Mouse (Mus musculus): Measurements from ENCODE around the gene Rreb1. TPM values are rescaled to one million over a fixed set of nuclear protein-coding genes. Genes with fewer than 3 reads are reported as not detected.

Rreb1 gene
- polyA plus RNA-seq, 1 experiment from 2014 or later, result 13.5 TPM

DNA sequence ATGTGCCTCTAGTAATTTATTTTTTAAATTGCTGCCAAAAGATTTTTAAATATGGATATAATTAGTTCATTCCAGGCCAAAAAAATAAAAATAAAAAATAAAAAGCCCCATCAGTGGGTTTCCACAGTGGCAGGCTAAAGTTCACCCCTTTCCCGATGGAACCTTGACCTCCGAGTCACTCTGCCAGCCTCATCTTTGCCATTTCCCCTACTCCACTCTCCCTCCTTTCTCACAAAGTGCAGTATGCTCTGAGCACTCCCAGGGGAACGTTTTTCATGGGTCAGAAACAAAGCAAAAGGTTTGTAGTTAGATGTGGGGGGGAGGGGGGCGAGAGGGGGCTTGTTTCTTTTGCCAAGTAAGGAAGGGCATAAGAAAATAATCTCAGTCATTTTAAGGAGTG, 98.6 kb downstream of the Rreb1 start:
- H3K27me3 ChIP-seq (ENCODE audit: insufficient read depth, low read length), result no peaks in the 10 kb centered on the region
- no peak for ATAC-seq (ENCODE audit: low FRiP score, low TSS enrichment)
- H3K4me2 ChIP-seq (replicated peaks; ENCODE audit: low read depth, low read length), result no peak overlapping the region
- peaks cover 53% of the 10 kb centered on the region for H3K4me1 ChIP-seq (ENCODE audit: insufficient read depth, low read length)
- H3K9ac ChIP-seq (replicated peaks; ENCODE audit: low read length), result no peak overlapping the region
- H3K36me3 ChIP-seq (ENCODE audit: insufficient read depth, low read length), result no peaks in the 10 kb centered on the region
- no peak overlapping the region for H3K4me3 ChIP-seq (ENCODE audit: low read length)
- no peak overlapping the region for H3K27ac ChIP-seq (ENCODE audit: low read length)
- 58% methylated on average over 4 of the region's 4 CpGs for WGBS
- H3K9me3 ChIP-seq (ENCODE audit: low read length), result no peaks in the 10 kb centered on the region

GRCm38 (mm10) chr13:37877241-37877640, 99.0 kb downstream of the Rreb1 start:
- Histone ChIP-seq H3K36me3 (ENCODE audit: insufficient read depth, low read length) (no peaks in the 10 kb centered on the region), H3K9ac (replicated peaks; ENCODE audit: low read length) (no peak overlapping the region), H3K4me1 (ENCODE audit: insufficient read depth, low read length) (peaks cover 53% of the 10 kb centered on the region), H3K27me3 (ENCODE audit: insufficient read depth, low read length) (no peaks in the 10 kb centered on the region), H3K27ac (ENCODE audit: low read length) (no peak overlapping the region), H3K4me2 (replicated peaks; ENCODE audit: low read depth, low read length) (no peak overlapping the region), H3K4me3 (ENCODE audit: low read length) (no peak overlapping the region), H3K9me3 (ENCODE audit: low read length) (no peaks in the 10 kb centered on the region)
- no peak for ATAC-seq (ENCODE audit: low FRiP score, low TSS enrichment)
- WGBS, result 76% methylated on average over 3 of the region's 3 CpGs

GRCm38 (mm10) chr13:37878918-37879331, 100.7 kb downstream of the Rreb1 start:
- no peak overlapping the region for H3K4me2 ChIP-seq (replicated peaks; ENCODE audit: low read depth, low read length)
- ATAC-seq (ENCODE audit: low FRiP score, low TSS enrichment), result no peak
- no peaks in the 10 kb centered on the region for H3K27me3 ChIP-seq (ENCODE audit: insufficient read depth, low read length)
- no peaks in the 10 kb centered on the region for H3K36me3 ChIP-seq (ENCODE audit: insufficient read depth, low read length)
- 80% methylated on average over 2 of the region's 2 CpGs for WGBS
- H3K9ac ChIP-seq (replicated peaks; ENCODE audit: low read length), result no peak overlapping the region
- H3K4me3 ChIP-seq (ENCODE audit: low read length), result no peak overlapping the region
- H3K4me1 ChIP-seq (ENCODE audit: insufficient read depth, low read length), result peaks cover 49% of the 10 kb centered on the region
- no peak overlapping the region for H3K27ac ChIP-seq (ENCODE audit: low read length)
- H3K9me3 ChIP-seq (ENCODE audit: low read length), result no peaks in the 10 kb centered on the region

GRCm38 (mm10) chr13:37879556-37879955, 101.4 kb downstream of the Rreb1 start:
- no peak overlapping the region for H3K9ac ChIP-seq (replicated peaks; ENCODE audit: low read length)
- no peak overlapping the region for H3K4me3 ChIP-seq (ENCODE audit: low read length)
- peaks cover 49% of the 10 kb centered on the region for H3K4me1 ChIP-seq (ENCODE audit: insufficient read depth, low read length)
- peak overlapping the region; percentile 71; the same call in 1 of the 2 replicates for H3K27ac ChIP-seq (ENCODE audit: low read length)
- H3K9me3 ChIP-seq (ENCODE audit: low read length), result no peaks in the 10 kb centered on the region
- no peaks in the 10 kb centered on the region for H3K36me3 ChIP-seq (ENCODE audit: insufficient read depth, low read length)
- H3K27me3 ChIP-seq (ENCODE audit: insufficient read depth, low read length), result no peaks in the 10 kb centered on the region
- ATAC-seq (ENCODE audit: low FRiP score, low TSS enrichment), result no peak
- WGBS, result 51% methylated on average over 5 of the region's 5 CpGs
- H3K4me2 ChIP-seq (replicated peaks; ENCODE audit: low read depth, low read length), result no peak overlapping the region

GRCm38 (mm10) chr13:37880035-37880434, 101.8 kb downstream of the Rreb1 start:
- H3K4me2 ChIP-seq (replicated peaks; ENCODE audit: low read depth, low read length), result no peak overlapping the region
- peaks cover 49% of the 10 kb centered on the region for H3K4me1 ChIP-seq (ENCODE audit: insufficient read depth, low read length)
- 0 out of 2 replicates have a peak overlapping the region, but pooled peaks have one; percentile 10 for H3K9ac ChIP-seq (replicated peaks; ENCODE audit: low read length)
- H3K4me3 ChIP-seq (ENCODE audit: low read length), result no peak overlapping the region
- H3K27ac ChIP-seq (ENCODE audit: low read length), result peak overlapping the region; percentile 71
- no peaks in the 10 kb centered on the region for H3K36me3 ChIP-seq (ENCODE audit: insufficient read depth, low read length)
- WGBS, result 29% methylated on average over 1 of the region's 1 CpGs
- H3K9me3 ChIP-seq (ENCODE audit: low read length), result no peaks in the 10 kb centered on the region
- H3K27me3 ChIP-seq (ENCODE audit: insufficient read depth, low read length), result no peaks in the 10 kb centered on the region
- ATAC-seq (ENCODE audit: low FRiP score, low TSS enrichment), result no peak

GRCm38 (mm10) chr13:37880581-37881130, 102.5 kb downstream of the Rreb1 start:
- H3K4me1 ChIP-seq (ENCODE audit: insufficient read depth, low read length), result peaks cover 48% of the 10 kb centered on the region
- WGBS, result 30% methylated on average over 9 of the region's 9 CpGs
- H3K9me3 ChIP-seq (ENCODE audit: low read length), result no peaks in the 10 kb centered on the region
- no peaks in the 10 kb centered on the region for H3K27me3 ChIP-seq (ENCODE audit: insufficient read depth, low read length)
- peak overlapping the region; percentile 71 for H3K27ac ChIP-seq (ENCODE audit: low read length)
- H3K9ac ChIP-seq (replicated peaks; ENCODE audit: low read length), result 0 out of 2 replicates have a peak overlapping the region, but pooled peaks have one; percentile 10
- H3K36me3 ChIP-seq (ENCODE audit: insufficient read depth, low read length), result no peaks in the 10 kb centered on the region
- no peak for ATAC-seq (ENCODE audit: low FRiP score, low TSS enrichment)
- H3K4me3 ChIP-seq (ENCODE audit: low read length), result no peak overlapping the region
- H3K4me2 ChIP-seq (replicated peaks; ENCODE audit: low read depth, low read length), result no peak overlapping the region; the same call in 1 of the 2 replicates

DNA sequence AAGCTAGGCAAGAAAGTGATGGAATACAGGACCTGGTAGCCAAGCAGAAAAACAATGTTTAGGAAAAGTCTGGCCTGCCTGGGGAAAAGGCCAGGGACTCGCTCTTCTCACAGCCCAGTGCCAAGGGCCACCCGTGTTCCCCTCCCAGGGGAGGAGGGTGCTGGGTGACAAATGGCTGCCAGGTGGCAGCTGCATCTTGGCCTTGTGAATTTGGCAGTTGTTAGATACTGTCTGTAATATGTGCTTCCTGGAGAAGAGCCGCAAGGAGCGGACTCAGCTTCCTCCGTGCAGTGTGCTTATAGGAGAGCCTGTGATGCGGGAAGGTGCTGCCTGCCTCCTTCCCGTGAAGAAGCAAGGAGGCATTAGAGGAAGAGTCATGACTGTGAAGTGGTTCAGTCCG, 104.3 kb downstream of the Rreb1 start:
- peaks cover 35% of the 10 kb centered on the region for H3K4me1 ChIP-seq (ENCODE audit: insufficient read depth, low read length)
- WGBS, result 66% methylated on average over 8 of the region's 8 CpGs
- H3K27ac ChIP-seq (ENCODE audit: low read length), result no peak overlapping the region

GRCm38 (mm10) chr13:37883008-37883407, 104.8 kb downstream of the Rreb1 start:
- no peak overlapping the region for H3K4me3 ChIP-seq (ENCODE audit: low read length)
- H3K4me1 ChIP-seq (ENCODE audit: insufficient read depth, low read length), result peaks cover 35% of the 10 kb centered on the region
- H3K9ac ChIP-seq (replicated peaks; ENCODE audit: low read length), result no peak overlapping the region
- no peaks in the 10 kb centered on the region for H3K9me3 ChIP-seq (ENCODE audit: low read length)
- WGBS, result 94% methylated on average over 5 of the region's 5 CpGs
- ATAC-seq (ENCODE audit: low FRiP score, low TSS enrichment), result no peak
- H3K27ac ChIP-seq (ENCODE audit: low read length), result no peak overlapping the region
- no peaks in the 10 kb centered on the region for H3K36me3 ChIP-seq (ENCODE audit: insufficient read depth, low read length)
- H3K4me2 ChIP-seq (replicated peaks; ENCODE audit: low read depth, low read length), result no peak overlapping the region
- H3K27me3 ChIP-seq (ENCODE audit: insufficient read depth, low read length), result no peaks in the 10 kb centered on the region

More for the DNA sequence above, 104.3 kb downstream of the Rreb1 start:
- no peak overlapping the region for H3K4me3 ChIP-seq (ENCODE audit: low read length)
- no peak for ATAC-seq (ENCODE audit: low FRiP score, low TSS enrichment)
- no peaks in the 10 kb centered on the region for H3K9me3 ChIP-seq (ENCODE audit: low read length)
- H3K27me3 ChIP-seq (ENCODE audit: insufficient read depth, low read length), result no peaks in the 10 kb centered on the region
- no peak overlapping the region for H3K4me2 ChIP-seq (replicated peaks; ENCODE audit: low read depth, low read length)
- no peak overlapping the region for H3K9ac ChIP-seq (replicated peaks; ENCODE audit: low read length)
- H3K36me3 ChIP-seq (ENCODE audit: insufficient read depth, low read length), result no peaks in the 10 kb centered on the region

DNA sequence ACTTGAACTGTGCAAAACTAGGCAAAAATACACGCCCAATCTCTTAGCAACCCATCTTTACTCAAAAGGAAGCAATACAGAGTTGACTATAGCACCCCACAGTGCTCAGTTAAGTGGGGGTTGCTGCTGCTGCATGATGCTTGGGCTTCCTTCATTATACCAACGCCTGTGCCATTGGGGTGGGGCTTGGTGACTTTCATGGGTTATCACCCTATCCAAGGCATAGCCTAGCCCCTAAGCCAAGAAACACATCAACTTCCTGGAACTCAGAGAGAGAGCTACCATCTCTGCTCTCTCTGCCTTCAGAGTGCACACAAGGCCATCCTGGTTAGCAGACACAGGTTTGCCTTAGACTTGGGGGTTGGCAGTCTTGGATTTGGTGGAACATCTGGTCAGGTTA, 107.2 kb downstream of the Rreb1 start:
- Histone ChIP-seq H3K4me3 (ENCODE audit: low read length) (no peak overlapping the region), H3K9me3 (ENCODE audit: low read length) (no peaks in the 10 kb centered on the region), H3K9ac (replicated peaks; ENCODE audit: low read length) (no peak overlapping the region), H3K36me3 (ENCODE audit: insufficient read depth, low read length) (peaks cover 4% of the 10 kb centered on the region), H3K4me2 (replicated peaks; ENCODE audit: low read depth, low read length) (no peak overlapping the region), H3K27me3 (ENCODE audit: insufficient read depth, low read length) (no peaks in the 10 kb centered on the region), H3K4me1 (ENCODE audit: insufficient read depth, low read length) (peaks cover 15% of the 10 kb centered on the region), H3K27ac (ENCODE audit: low read length) (no peak overlapping the region)
- no peak for ATAC-seq (ENCODE audit: low FRiP score, low TSS enrichment)
- 81% methylated on average over 2 of the region's 2 CpGs for WGBS

GRCm38 (mm10) chr13:37886024-37886423, 107.8 kb downstream of the Rreb1 start:
- no peaks in the 10 kb centered on the region for H3K9me3 ChIP-seq (ENCODE audit: low read length)
- H3K9ac ChIP-seq (replicated peaks; ENCODE audit: low read length), result no peak overlapping the region
- H3K4me2 ChIP-seq (replicated peaks; ENCODE audit: low read depth, low read length), result no peak overlapping the region
- no peak overlapping the region for H3K27ac ChIP-seq (ENCODE audit: low read length)
- ATAC-seq (ENCODE audit: low FRiP score, low TSS enrichment), result no peak
- H3K4me3 ChIP-seq (ENCODE audit: low read length), result no peak overlapping the region
- H3K4me1 ChIP-seq (ENCODE audit: insufficient read depth, low read length), result peaks cover 9% of the 10 kb centered on the region
- no peaks in the 10 kb centered on the region for H3K27me3 ChIP-seq (ENCODE audit: insufficient read depth, low read length)
- peaks cover 5% of the 10 kb centered on the region for H3K36me3 ChIP-seq (ENCODE audit: insufficient read depth, low read length)
- 82% methylated on average over 6 of the region's 6 CpGs for WGBS

Measured in kidney, embryonic 16.5 days (tissue).